Mouse (Mus musculus) adipose tissue, adult 10 weeks (tissue): ENCODE measurements around the gene Entpd7. TPM values are rescaled to one million over a fixed set of nuclear protein-coding genes. Genes with fewer than 3 reads are reported as not detected.

Experiments
- polyA plus RNA-seq: library from polyadenylated mRNA; stranded (reverse); fragments of 350-450 nt; fragmentation: Illumina TruSeq; extraction: RNeasy Lipid Tissue Mini Kit (QIAGEN cat#74804); gene quantifications from one replicate; pipeline ENCODE4 v1.2.3, GENCODE M21; 2014; ENCODE audit warnings: low read depth, low replicate concordance

The Entpd7 gene
- 9.8 TPM for polyA plus RNA-seq

DNA sequence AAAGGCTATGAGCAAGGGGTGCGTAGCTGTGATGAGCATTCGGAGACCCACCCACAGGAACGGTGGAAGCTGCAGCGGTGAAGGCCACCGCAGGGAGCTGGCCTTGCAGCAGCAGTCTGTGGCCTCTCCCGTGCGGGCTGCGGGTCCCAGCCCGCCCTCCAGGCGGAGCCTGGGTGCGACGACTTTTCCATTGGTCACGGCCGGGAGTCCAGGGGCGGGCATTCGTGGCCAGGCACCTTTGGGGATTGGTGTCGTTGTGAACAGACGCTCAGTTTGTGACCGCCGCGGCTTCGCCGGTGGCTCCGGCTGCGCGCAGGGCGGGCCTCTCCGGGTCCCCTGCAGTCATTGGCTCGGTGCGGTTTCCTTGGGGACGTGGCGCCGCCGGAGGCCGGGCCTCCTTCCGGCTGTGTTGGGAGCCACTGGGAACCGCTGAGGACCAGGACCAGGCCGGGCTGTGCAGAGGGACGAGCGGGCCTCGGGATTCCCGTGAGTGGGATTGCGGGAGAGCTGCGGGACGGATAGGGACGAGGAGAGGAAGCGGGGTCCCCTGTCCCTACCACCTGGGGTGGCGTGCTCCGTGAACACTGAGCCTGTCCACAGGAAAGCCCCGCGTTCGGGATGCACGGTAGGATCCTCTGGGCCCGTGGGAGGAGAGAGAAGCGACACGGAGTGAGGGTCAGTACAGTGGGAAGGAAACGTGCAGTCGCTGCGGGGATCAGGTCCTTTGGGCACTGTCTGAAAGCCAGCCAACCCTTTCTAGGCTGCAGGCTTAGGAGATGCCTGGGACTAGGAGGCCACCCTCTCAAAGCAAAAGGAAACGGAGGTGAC is at the start of gene Entpd7:
Gene Entpd7 (plus strand): TSS at position 254 of the 828 bp plus-strand sequence.

DNA sequence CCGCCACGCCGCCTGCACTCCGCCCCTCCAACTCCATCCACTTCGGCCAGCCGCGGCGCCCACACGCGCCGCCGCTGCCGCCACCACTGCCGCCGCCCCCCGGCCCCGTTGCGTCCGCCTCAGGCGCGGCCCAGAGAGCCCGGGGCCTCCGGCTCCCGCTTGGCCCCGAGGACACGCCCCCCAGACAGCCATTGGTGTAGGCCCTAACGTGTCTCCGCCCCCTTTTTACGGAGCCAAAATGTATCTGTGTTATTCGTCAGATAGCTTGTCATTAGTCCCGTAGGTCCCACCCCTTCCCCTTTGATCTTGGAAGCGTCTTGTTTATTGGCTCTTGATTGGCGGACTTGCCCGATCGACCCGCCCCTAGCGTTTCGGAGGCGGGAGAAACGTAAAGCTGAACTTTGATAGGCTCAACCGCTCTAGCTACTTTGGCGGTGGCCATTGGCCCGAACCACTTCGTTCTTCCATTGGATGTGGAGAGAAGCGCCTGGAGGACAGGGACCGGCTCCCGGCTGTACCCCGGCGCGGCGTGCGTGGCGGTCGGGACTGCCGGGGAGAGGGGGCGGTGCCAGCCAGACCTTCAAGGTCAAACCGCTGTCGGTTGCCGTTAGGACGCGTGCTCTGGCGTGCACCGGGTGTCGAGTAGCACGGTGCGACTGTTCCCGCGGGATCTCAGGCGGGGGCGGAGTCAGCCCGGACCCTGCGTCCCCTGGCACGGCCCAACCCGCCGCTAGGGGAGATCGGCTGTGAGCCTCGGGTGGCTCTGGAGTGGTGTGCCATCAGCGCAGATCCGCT is 14.5 kb upstream of the Entpd7 start, which contains the start of gene Slc25a28:
Gene Slc25a28 (minus strand): TSS at position 152 of the 795 bp plus-strand sequence.

DNA sequence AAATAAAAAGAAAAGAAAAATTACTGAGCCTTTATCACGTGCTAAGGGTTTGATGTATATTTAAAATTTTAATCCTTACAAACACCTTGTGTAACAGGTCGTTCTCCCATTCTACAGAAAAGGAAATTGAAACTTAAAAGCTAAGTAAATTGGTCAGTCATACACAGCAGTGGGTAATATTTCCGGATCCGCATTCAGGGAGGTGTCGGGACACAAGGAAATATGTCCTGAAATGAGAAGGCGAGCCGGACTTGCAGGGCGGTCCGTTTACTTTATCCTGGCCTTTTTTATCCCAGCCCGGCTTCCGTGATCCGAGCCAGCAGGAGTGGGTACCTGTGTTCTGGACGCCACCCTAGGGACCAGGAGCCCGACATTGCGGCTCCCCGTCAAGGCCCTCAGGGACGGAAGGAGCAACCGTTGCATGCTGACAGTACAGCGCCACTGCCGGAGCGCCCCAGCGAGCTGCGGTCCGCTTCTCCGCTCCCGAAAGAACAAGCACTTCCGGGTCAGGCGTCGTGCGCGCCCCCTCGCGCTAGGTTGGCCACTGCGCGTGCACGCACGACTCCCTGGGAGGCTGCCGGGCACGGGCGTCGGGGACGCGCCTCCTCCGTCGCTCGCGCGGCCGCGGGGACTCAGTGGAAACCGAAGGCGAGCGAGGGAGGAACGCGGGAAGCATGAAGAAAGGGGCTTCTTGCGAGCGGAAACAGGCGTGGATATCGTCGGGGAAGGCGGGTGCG is 63.2 kb downstream of the Entpd7 start, which contains the start of the genes Cutc and Cox15:
Gene Cutc (plus strand): TSS at position 508 of the 737 bp plus-strand sequence.
Gene Cox15 (minus strand): TSS at position 512 of the 737 bp plus-strand sequence.

DNA sequence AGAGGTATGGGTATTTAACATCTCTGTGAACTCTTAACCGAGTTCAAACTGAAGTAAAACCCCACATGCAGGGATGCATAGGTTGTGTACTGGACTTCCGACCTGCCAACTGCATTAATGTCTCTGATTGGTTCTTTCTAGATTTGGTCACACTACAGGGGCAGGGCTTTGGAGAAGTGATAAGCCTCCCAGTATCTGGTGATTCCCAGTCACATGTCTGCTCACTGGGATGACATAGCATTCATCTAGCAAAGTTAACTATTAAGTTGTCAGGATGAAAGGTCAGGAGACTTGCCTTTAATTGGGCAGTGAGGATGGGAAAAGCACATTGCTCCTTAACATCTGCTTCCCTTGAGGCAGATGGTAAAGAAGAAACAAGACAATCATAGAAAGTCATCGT is 92.5 kb downstream of the Entpd7 start, which contains the start of gene Abcc2:
Gene Abcc2 (plus strand): TSS at position 213 of the 400 bp plus-strand sequence.

Other genes starting within 250 kb of the Entpd7 start
- gene Cnnm1, start 249.2 kb upstream of the Entpd7 start, polyA plus RNA-seq: 0.24 TPM
- gene Got1, start 165.1 kb upstream of the Entpd7 start, polyA plus RNA-seq: 13.5 TPM
- not detected for gene Nkx2-3, start 77.3 kb upstream of the Entpd7 start, polyA plus RNA-seq
- gene Slc25a28, start 14.8 kb upstream of the Entpd7 start, polyA plus RNA-seq: 58.8 TPM
- gene Cutc, start 63.3 kb downstream of the Entpd7 start, polyA plus RNA-seq: 16.6 TPM
- gene Cox15, start 63.3 kb downstream of the Entpd7 start, polyA plus RNA-seq: 36.5 TPM
- gene Abcc2, start 92.5 kb downstream of the Entpd7 start, polyA plus RNA-seq: 0.26 TPM